Mouse (Mus musculus) T-helper 1 cell (primary cell): Measurements from ENCODE around the gene Map3k3.
"Not testable (repeated sequence)": the region's sequence is repeated elsewhere in the genome, so short reads cannot be mapped to it uniquely, and the experiment has no call there.

Source experiments
- in situ Hi-C: fragments of 300-600 bp; cut with MboI, MseI; formaldehyde crosslinking; loops from one replicate; pipeline ENCODE4 v1.15.1; 2025; ENCODE audit warnings: high pct_unique_total_duplicates

The Map3k3 gene

DNA sequence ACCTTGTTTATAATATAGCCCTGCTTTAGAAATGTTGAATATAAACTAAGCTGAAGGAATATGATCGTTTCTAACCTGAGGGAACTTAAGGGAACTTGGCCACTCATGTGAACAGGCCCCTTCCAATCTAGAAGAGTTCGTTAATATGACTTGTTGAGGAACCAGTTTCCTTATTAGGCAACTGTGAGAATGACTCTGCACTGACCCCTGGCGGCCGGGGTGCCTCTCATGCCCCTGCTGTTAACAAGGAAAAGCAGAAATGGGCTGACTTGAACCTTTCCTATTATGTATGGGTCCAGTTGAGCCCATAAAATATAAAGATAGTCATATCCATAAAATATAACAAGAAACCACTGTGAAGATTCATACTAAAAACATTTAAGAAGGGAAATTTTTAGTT is 8.1 kb upstream of the Map3k3 start:
- in situ Hi-C loops: no loop called here

DNA sequence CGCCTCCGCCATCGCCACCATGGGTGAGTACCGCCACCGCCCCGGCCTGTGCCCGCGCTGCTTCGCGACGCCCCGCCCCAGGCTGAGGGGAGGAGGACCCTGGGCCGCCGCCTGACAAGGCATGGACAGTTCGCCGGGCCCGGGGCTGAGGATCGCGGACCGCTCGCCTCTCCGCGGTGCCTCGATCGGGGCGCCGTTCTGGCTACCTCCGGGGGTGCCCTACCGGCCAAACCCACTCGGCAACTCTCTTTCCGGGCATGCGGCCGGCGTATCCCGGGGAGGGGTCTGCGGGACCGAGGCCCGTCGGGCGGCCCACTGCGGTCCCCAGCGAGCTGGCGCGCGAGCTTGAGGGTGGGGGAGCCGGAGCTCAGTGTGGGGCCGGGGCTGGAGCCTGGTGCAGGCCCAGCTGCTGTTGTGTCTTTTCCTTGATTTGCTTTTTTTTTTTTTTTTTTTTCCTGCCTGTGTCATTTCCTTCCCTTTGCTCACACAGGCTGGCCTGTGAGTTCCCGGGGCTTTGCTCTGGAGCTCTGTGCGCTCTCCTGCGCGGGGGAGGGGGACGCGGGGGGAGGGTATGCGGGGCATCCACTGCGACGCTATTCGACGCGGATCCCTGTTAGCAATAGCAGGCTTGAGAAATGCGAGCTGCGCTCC is 623 bp downstream of the Map3k3 start:
- in situ Hi-C loops: no loop called here

DNA sequence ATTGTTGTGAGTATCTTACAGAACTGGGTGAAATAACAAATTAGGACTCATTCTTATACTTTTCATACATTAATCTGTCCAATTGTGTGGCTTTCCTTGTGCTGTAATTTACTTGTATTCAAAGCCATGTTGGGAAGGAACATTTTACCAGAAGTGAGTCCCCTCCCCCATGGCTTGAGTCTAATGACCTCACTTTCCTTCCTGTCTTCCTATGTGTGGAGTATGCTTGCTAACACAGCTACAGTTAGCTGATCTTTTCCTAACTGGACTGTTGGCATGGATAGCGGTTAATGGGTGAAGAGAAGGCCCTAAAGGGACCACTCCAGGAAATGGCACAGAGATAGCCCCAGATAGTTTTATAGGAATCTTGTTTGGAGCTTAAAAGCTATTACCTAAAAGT is 13.8 kb downstream of the Map3k3 start:
- in situ Hi-C loops: no loop called here

DNA sequence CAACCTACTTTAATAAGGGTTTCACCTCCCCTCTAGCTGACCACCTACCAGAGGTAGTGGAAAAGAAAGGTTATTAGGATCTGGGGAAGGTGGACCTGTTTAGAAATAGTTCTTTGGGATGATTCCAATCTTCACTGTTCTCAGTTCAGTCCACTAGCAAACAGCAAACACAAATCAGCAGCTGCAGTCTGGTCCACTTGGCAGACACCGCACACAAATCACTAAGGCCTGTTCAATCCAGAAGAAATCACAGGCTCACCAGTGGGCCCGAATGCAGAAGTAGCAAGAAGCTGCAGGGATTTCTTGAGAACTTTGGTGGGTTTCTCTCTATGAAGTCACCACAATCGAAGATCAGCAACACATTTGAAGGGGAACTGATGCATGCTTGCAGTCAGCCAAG is 18.5 kb downstream of the Map3k3 start:
- in situ Hi-C loops: no loop called here

DNA sequence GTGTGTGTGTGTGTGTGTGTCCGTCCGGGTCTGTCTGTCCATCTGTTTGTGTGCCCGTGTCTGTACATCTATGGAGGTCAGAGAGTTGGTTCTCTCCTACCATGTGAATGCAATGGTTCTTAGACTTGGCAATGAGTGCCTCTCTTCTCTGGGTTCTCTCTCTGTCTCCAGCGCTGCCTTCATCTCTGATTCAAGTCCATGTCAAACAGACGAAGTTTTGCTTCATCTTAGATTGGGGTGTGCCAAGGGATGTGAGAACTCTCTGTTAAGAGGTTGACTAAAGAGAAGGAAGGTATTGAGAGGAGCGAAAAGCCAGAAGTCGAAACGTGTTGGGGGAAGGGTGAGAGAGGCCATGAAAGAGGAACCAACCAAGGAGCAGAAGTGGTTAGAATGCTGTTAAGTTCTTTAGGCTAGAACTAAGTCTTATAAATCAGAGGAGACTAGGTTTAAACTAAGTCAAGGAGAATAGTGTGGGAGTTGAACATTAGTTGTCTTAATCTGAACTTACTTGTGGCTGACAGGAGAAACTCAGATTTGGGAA is 21.7 kb downstream of the Map3k3 start:
- in situ Hi-C loops: no loop called here

DNA sequence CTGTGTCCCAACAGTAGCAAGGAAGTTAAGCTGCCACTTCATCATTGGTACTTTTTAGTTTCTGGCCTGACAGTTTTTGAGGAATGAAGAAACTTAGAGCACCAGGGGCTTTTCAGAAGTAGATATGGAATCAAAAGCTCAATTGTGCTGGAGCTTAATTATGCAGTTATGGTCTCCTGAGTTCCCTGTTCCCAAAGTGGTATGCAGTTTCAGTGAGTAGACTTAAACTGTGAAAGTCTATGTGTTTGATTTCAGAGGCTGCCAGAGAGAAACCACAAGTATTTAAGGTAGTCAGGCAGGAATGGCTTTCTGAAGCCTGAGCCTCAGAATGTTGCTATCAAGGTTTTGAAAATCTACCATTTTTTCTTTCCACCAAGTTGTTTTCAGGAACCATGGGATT is 27.3 kb downstream of the Map3k3 start:
- in situ Hi-C loops: no loop called here

DNA sequence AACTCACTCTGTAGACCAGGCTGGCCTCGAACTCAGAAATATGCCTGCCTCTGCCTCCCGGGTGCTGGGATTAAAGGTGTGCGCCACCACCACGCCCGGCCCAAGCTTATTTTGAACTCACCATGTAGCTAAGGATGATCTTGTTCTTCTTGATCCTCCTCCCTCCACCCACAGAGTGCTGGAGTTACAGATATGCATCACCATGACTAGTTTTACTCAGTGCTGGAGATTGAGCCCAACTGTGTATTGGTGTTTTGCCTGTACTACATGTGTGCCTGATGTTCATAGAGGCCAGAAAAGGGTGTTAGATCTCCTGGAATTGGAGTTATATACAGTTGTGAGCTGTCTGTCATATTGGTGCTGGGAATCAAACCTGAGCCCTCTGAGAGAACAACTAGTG is 37.8 kb downstream of the Map3k3 start:
- in situ Hi-C loops: no loop called here

DNA sequence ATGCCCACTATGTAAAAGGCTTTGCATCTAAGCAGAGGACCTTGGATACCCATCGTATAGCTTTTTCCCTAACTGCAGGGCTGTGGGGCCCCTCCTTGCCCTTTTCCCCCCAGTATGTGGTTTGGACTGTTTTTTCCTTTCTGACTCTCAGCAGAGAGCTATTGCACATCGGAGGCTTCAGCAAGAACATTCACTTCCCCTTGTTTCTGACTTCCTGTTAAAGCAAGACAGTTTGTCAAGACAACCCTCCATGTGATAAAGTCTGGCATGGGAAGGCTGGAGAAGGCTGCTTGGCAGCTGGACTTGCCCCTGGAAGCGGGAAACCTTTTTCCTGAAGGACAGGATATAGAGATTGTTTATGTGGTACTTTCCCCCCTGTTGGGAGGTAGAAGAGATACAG is 38.3 kb downstream of the Map3k3 start:
- in situ Hi-C loops: no loop called here

DNA sequence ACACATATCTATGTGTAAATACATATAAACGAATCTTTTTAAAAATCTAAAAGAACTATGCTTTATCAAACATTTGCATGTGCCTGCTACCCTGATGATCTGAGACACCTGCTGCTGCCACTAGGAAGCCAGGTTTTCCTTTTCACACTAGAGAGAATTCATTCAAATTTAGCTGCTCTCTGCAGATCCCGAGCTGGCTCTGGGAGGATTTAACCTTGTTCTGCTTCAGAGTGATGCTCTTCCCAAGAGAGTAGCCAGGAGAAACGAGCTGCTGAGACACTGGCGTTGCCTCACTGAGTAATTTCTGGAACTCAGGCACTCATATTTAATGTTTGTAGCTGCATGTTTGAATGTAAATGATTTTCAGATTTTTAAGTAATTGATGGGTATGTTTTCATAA is 40.4 kb downstream of the Map3k3 start:
- in situ Hi-C loops: no loop called here

DNA sequence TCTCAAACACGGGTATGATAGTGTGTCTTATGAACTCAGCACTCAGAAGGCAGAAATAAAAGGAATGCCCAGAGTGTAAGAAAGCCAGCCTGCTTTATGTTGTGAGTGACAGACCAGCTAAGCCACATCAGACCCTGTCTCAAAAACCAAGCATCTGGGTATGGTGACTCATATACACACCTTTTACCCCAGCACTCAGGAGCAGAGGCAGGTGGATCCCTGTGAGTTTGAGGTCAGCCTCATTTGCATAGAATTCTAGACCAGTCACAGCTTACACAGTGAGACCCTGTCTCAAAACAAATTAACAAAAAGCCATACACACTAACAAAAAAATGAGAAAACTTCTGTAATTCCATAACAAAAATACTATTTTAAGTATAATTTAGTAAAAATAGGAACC is 41.4 kb downstream of the Map3k3 start:
- in situ Hi-C loops: no loop called here

DNA sequence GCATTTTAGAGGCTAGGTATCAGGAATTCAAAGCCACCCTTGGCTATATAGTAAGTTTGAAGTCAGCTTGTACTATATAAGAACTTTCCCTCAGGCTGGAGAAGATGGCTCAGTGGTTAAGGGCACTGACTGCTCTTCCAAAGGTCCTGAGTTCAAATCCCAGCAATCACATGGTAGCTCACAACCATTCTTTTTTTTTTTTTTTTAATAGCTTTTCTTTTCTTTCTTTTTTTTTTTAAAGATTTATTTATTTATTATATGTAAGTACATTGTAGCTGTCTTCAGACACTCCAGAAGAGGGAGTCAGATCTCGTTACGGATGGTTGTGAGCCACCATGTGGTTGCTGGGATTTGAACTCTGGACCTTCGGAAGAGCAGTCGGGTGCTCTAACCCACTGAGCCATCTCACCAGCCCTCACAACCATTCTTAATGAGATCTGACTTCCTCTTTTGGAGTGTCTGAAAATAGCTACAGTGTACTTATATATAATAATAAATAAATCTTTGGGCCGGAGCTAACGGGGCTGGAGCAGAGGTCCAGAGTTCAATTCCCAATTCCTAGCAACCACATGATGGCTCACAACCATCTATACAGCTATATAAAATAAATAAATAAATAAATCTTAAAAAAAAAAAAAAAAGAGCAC is 42.4 kb downstream of the Map3k3 start:
- in situ Hi-C loops: not testable (repeated sequence)

DNA sequence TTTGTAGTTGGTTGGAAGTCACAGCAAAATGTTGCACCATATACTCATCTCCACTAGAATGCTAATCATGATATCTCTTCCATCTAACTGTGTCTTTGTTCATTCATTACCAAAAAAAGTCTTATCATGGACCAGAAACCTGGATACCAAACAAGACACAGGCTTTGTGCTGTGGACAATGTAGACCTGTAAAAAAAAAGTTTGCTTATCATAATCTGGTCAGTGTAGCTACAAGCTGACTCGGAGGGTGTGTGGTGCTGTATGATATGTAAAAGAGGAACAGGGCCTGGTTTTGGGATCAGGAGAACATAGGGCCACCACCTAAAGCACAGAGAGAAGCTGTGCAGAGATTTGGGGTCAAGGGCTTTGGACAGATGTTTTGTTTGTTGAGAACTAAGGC is 45.1 kb downstream of the Map3k3 start:
- in situ Hi-C loops: no loop called here

DNA sequence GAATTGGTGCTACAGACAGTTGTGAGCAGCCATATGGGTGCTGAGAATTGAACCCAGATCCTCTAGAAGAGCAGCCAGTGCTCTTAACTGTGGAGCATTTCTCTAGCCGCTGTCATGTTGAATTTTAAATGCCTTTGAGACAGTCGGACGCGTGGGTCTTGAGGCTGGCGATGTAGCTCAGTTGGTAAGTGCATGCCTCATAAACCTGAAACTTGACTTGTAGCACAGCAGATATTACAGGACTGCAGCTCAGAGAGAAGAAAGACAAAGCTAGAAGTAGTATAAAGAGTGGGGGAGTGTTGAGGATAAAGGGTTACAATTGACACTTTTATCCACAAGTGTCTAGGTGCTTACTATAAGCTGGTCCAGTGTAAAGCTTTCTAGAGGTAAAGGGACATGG is 48.1 kb downstream of the Map3k3 start:
- in situ Hi-C loops: no loop called here

DNA sequence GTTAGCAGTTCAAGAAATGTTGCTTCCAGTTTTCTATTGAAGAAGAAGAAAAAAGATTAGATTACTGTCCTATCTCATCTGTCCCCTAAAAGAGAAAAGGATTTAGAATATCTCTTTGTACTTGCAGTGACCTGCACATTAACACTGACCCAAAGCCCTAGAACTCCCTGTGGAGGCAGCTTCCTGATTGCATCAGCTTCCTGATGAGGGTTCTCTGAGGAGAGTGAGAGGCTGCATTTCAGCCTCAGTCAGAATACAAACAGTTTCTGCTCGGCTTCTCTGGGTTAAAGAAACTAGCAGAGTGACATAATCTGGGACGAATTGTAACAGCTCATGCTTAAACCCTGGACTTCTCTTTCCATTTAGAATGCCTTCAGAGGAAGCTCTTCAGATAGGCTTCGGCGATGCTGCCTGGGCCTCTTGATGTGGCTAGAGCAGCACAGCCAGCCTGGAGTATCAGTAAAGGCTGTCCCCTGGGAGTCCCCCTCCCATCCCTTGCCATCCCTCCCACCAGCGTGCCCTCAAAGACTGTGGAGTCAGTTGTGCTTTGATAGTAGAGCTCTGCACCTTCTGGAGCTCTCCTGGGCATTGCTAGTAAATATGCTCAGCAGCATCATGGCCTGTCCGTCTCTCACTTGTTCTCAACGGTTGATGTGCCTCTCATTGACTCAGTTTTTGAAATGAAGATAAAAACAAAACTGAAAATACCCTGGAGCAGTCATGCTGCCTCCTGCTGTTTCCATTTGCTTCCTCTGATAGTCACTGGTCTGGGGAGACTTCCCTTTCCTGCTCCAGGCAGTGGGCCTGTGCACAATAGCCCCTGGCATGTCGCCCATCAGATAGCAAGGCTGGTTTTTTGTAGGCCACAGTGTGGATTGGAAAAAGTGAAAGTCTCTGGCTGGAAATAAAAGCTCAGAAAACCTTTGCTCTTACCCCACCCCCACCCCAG is 50.4 kb downstream of the Map3k3 start:
- in situ Hi-C loops: no loop called here

DNA sequence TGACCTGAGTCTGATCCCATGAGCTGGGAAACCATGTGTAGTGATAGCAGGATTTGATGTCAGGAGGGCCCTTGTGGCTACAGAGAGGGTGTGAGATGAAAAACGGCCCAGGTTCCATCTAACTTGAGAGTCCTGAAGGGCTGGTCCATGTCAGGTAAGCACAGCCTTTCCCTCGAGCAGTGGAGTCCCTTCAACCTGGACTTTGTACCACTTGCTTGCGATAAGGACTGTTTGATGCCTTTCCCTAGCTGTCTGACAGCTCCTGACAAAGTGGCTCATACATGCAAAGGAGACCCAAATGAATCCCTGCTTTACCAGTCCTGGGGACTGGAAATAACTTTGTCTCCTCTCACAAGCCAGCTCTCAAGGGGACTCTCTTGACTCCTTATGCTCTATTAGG is 66.8 kb downstream of the Map3k3 start:
- in situ Hi-C loops: no loop called here

DNA sequence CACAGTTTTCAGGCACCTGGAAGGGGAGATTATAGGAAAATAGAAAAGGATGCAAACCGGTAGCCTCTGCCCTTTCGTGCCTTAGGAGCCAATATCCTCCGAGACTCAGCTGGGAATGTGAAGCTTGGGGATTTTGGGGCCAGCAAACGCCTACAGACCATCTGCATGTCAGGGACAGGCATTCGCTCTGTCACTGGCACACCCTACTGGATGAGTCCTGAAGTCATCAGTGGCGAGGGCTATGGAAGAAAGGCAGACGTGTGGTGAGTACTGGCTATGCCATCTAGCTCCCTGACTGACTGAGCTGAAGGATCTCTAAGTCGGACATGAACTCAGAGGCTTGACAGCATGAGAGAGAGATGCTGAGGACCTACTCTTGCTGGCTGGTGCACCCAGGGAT is 67.7 kb downstream of the Map3k3 start:
- in situ Hi-C loops: no loop called here

DNA sequence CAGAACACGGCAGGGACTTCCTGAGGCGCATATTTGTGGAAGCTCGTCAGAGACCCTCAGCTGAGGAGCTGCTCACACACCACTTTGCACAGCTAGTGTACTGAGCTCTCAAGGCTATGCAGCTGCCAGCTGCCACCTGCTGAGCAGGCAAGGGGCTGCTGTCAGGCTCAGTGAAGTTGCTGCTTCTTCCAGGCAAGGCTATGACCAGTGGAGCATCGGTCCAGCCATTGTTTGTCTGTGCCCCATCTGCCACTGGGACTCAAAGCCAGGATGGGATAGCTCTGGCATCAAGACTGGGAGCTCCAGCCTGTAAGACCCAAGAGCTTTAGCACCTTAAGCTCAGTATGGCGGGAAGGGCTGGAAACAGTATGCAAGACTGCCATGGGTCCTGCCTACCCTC is 69.7 kb downstream of the Map3k3 start:
- in situ Hi-C loops: no loop called here

DNA sequence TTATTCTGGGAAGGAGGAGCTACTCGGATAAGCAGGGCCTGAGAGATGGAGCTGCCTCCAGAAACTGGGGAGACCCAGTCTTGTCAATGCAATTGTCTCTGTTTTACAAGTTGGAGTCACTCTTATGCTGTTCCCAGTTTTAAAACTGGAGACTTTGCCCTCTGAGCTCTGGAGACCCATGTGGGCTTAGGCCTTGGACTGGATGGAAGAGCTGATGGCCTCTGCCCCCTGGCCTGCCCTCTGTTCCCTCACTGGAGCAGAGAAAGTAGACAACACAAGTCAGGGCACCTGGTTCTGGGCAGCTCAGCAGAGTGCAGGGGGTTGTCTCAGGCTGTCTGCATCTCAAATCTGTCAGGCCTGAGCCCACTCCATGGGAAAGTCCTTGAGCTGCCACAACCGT is 70.4 kb downstream of the Map3k3 start:
- in situ Hi-C loops: no loop called here

DNA sequence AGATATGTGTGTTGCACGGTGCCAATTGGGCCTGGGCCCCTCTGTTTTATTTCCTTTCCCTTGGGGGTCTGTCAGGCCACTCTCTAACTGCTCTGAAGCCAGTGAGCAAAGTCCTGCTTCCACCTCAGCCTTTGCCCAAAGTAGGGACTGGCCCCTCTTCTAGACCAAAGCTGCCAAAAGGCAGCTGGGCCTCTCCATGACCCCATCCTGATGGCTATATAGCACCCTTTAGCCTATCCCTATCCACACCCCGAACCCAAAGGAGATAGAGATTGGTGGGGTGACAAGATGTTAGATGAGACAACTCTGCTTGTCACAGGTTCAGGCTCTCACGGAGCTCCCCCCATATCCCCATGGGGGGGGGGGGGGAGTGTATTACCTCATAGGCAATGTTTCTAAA is 71.3 kb downstream of the Map3k3 start:
- in situ Hi-C loops: no loop called here

DNA sequence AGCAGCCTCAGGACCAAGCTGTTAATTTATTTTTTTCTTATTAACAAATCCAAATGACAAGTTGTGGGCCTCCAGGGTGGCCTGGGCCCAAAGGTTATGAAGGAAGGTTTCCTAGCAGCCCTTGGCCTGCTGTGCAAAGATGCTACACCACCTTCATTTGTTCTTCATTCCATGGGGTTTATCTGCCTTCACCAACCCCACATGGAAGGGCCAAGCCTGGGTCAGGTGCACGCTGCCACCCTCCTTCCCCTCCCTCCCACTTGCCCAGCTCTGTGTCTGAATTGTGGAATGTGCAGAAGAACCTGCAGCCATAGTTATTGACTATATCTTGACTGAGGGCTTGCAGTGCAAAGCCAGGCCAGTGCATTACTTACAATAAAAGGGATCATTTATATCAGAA is 71.8 kb downstream of the Map3k3 start:
- in situ Hi-C loops: no loop called here

DNA sequence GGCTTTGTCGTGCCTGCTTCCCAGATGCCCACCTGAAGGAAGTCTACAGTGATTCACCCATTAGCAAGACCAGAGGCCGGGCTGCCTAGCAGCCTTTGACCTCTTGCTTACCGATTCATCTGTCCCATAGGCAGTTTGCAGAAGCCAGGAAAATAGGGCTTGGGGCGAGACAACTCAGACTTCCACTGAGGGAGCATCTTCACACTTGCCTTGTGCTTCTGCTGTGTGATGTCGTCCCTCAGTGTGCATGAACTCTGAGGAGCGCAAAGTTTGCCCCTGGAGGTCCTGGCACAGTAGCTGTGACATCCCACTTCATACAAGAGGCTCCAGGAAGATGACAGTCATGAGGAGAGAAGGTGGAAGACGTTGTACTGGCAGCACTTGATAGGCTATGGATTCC is 72.7 kb downstream of the Map3k3 start:
- in situ Hi-C loops: no loop called here

DNA sequence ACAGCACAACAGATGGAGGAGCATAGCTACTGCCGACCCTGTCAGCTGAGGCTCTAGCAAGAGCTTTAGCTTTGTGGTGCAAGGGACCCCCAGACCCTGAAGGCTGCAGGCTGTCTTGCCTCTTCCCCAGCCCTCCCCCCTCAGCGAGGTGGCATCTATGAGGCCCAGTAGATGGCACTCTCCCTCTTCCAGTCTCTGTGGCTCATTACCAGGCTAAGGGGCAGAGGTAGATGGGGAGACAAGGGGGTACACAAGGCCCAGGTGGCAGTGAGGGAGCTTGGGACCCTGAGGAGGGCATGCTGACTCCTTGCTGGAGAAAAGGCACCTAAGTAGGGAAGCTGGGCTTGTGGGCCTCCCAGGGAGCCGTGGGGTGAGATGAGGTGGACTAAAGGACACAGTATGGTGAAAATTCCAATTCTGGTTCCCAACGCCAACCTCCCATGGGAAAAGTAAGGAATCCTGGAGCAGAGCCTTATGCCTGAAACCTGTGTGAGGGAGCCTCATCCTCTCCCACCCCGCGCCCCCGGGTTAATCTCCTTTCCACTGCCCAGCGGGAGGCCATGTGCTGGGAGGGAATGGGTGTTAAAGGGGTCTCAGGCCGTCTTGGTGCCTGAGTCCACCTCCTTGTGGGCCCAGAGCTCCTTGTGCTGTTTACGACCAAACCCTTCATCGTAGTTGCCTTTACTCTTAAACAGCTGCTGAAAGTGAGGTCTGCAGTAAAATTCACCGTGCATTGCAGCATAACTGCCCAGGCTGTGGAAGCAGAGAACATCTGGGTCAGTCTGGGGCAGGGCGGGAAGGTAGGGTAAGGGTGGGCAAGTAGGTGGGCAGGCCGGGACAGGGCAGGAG is 73.9 kb downstream of the Map3k3 start:
- in situ Hi-C loops: no loop called here
